Mouse (Mus musculus): ENCODE measurements around the gene Srsf9.
"Not testable (repeated sequence)": the region's sequence is repeated elsewhere in the genome, so short reads cannot be mapped to it uniquely, and the experiment has no call there.

Gene Srsf9

GRCm38 (mm10) chr5:115326875-115327609 lies at the start of gene Srsf9:
Srsf9 (plus strand) TSS chr5:115327177.
- DNase-seq, result peak; percentile 95 to 96

GRCm38 (mm10) chr5:115278053-115278452 lies 48.9 kb upstream of the Srsf9 start:
- no peak for DNase-seq

- no peak for DNase-seq
Observed at GRCm38 (mm10) chr5:115278785-115279184, 48.2 kb upstream of the Srsf9 start.

- peak; percentile 77 to 86 for DNase-seq
Observed at GRCm38 (mm10) chr5:115279226-115280049, 47.5 kb upstream of the Srsf9 start, which contains the start of gene Coq5. Coq5 (plus strand) TSS chr5:115279666.

GRCm38 (mm10) chr5:115280050-115280687 lies 46.8 kb upstream of the Srsf9 start:
- DNase-seq, result peak in 1 of 2 experiments; percentile 33

- DNase-seq, result no peak
Observed at GRCm38 (mm10) chr5:115284735-115285134, 42.2 kb upstream of the Srsf9 start.

- no peak for DNase-seq
Observed at GRCm38 (mm10) chr5:115294173-115294572, 32.8 kb upstream of the Srsf9 start.

- DNase-seq, result no peak
Observed at GRCm38 (mm10) chr5:115296347-115296746, 30.6 kb upstream of the Srsf9 start.

GRCm38 (mm10) chr5:115300035-115300744 lies 26.8 kb upstream of the Srsf9 start:
- peak; percentile 33 to 55 for DNase-seq

GRCm38 (mm10) chr5:115300792-115301614 lies 26.0 kb upstream of the Srsf9 start, which contains the start of gene Dynll1:
Dynll1 (minus strand) TSS chr5:115300999.
- DNase-seq, result peak; percentile 98 to 99

GRCm38 (mm10) chr5:115301615-115302014 lies 25.4 kb upstream of the Srsf9 start:
- peak in 1 of 2 experiments; percentile 19 for DNase-seq

GRCm38 (mm10) chr5:115302190-115302589 lies 24.8 kb upstream of the Srsf9 start:
- not testable (repeated sequence) for DNase-seq

- no peak for DNase-seq
Observed at GRCm38 (mm10) chr5:115312354-115312753, 14.6 kb upstream of the Srsf9 start.

GRCm38 (mm10) chr5:115312816-115313667 lies 13.9 kb upstream of the Srsf9 start:
- no peak for DNase-seq

- DNase-seq, result no peak
Observed at GRCm38 (mm10) chr5:115313668-115313943, 13.4 kb upstream of the Srsf9 start.

- DNase-seq, result no peak
Observed at GRCm38 (mm10) chr5:115316968-115317644, 9.9 kb upstream of the Srsf9 start.

GRCm38 (mm10) chr5:115317645-115318328 lies 9.2 kb upstream of the Srsf9 start:
- no peak for DNase-seq

GRCm38 (mm10) chr5:115319004-115319940 lies 7.7 kb upstream of the Srsf9 start:
- peak; percentile 51 to 53 for DNase-seq
